Mouse (Mus musculus) central nervous system, embryonic 18 days (tissue): ENCODE data around the gene Txnip. TPM values are rescaled to one million over a fixed set of nuclear protein-coding genes. Genes with fewer than 3 reads are reported as not detected.

ENCODE experiments used
- polyA plus RNA-seq: library from polyadenylated mRNA; depleted of rRNA; stranded (reverse); fragments of >200 nt; gene quantifications from 2 replicates; pipeline ENCODE4 v1.2.3, GENCODE M21; 2012; rRNA removed

Txnip gene
- polyA plus RNA-seq: 99.8 and 117 TPM in 2 replicates

DNA sequence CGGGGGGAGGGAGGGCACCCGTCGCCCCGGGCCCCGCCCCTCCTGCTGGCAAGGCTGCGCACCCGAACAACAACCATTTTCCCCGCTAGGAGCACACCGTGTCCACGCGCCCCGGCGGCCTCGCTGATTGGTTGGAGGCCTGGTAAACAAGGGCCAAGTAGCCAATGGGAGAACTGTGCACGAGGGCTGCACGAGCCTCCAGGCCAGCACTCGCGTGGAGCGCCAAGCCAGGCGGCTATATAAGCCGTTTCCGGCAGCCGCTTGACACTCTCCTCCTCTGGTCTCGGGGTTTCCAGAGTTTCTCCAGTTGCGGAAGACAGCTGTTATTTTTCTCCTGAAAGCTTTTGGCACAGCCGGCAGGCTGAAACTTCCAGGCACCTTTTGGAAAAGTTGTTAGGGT lies at the start of gene Txnip:
Gene Txnip (plus strand): TSS at position 264 of the 400 bp plus-strand sequence.

DNA sequence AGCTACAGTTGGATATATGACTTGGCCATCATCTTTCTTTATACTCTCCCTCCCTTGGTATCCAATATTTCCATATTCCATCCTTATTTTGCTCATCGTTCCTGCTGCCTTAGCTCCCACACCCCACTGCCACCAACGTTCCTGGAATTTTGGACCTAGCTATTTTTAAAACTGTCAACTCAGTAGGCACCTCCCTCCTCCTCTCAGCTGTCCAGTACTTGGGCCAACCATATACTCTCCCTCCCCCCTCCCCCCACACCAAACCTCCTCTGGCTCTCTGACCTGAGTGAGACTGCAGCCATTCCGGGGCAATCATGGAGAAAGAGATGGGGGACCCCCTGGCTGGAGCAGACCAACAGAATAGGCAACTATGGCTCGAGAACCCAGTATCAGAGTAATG lies 32.8 kb upstream of the Txnip start, which contains the start of gene Hfe2:
Gene Hfe2 (plus strand): TSS at position 259 of the 400 bp plus-strand sequence.

DNA sequence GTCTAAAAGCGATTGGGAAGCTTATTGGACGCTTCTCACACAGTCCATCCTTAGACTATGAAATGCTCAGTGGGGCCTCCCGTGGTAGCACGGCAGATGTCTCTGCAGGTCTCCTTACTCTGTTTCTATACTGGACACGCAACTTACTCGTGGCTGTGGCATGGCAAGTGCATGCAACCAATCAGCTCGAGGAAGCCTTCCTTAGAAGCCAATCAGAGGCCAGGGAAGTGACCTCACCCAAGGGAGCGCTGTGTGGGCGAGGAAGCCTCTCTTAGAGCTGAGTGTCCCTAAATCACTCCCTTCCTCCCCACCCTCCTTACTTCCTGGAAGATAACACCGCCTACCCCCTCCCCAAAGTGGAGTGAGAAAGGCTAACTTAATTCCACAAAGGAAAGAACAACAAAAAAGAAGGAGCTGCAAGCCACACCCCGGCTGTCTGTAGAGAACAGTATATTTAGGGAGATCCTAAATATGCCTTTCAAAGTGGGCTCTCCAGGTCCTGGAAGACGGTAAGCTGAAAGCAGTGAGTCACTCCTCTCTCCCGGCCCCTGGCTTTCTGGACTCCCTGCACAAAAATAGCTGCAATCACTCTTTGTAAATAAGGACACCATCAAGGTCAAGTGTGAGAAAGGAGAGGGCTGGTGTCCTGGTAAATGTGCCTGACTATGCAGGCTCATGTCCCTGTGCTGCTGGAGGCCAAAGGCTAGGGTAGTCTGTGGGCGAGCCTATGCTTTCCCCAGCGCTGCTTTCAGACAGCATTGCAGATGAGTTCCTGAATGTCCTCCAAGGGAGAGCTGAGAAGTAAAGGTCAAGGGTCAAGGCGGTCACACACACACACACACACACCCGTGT lies 19.2 kb downstream of the Txnip start, which contains the start of gene Gm16253:
Gene Gm16253 (plus strand): TSS at position 295 of the 852 bp plus-strand sequence.

DNA sequence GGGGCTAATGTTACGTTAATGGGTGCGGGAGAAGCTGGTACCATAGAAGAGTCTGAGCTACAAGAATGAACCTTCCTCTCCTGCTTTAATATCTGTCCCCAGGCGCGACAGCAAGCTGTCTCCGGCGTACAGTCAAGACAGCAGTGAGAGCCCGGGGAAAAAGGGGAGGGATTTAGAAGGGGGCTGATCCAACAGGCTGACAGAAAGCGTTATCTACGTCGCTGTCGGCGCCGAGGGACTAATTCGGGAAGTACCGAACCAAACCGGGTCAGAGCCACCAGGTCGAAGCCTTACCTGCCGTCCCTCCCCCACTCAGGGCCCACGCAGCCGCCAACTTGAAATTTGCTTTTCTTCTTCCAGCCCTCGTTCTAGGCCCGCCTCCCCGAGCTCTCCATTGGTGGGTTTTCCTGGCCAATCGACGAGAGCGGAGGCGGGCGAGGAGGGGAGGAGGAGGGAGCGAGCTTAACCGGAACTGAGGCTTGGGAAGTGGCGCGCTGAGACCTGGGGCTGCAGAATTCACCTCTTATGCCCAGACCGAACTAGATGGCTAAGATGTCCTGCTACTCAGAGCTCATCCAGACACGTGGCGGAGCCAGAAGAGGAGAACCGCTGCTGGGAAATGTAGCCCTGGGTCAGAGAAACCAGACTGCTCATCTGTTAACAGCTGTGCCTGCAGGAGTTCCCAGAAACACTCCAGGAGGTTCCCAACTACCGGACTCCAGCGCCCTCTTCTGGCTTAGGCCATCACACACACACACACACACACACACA lies 36.2 kb downstream of the Txnip start, which contains the start of gene Polr3gl:
Gene Polr3gl (minus strand): TSS at position 392 of the 771 bp plus-strand sequence.

DNA sequence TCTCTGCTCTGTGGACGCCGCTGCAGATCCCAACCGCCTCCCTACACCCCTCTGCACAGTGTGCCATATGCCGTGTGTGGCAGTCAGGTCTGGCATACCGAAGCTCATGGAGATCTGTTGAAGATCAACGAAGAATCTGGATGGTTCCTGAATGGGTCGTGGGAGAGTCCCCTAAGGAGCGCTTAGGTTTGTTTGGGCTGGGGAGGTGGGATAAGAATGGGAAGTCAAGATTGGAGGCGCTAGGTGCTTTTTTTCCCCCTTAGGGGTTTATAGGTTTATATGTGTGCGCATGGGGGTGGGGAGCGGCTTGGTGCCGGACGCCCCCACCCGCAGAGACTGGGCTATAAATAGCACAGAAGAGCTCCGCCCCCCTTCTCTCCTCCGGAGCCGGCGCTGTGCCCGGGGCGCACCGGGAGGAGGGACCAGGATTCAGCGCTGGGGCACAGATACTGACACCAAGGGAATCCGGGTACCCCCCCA lies 38.5 kb downstream of the Txnip start, which contains the start of gene Ankrd34a:
Gene Ankrd34a (plus strand): TSS at position 409 of the 480 bp plus-strand sequence.

DNA sequence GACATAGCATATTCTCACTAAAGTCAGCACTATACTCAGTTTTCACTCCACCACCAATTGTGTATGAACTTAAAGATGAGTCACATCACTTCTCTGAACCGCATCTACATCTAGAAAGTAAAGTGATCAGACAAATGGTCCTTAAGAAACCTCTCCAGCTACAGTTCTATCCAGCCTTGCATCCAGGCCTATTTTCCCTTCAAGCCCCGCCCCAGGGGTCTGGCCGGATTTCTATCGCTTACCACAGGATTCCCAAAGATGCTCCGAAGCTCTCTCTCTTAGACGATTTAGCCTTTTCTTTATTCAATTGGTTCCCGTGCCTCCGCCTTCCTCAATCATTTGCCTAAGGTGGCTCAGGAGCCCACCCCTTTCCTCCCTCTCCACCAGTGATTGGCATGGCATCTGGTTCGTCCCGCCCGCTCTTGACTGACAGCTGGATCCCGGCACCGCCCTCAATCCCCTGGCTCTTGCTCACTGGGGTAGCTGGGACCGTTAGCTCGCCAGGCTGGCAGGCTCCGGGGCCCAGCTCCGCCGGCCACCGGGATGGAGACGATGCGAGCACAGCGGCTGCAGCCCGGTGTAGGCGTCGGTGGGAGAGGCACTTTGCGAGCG lies 43.0 kb downstream of the Txnip start, which contains the start of gene Lix1l:
Gene Lix1l (plus strand): TSS at position 511 of the 612 bp plus-strand sequence.

Other genes with a start within 250 kb of the Txnip start
- gene BC107364, start 105.7 kb upstream of the Txnip start, polyA plus RNA-seq: 0.07 TPM in 1 of 2 replicates, not detected in the other
- gene Hfe2, start 32.8 kb upstream of the Txnip start, polyA plus RNA-seq: 0.85 and 3.3 TPM in 2 replicates
- not detected in 2 replicates for gene Gm16253, start 19.0 kb downstream of the Txnip start, polyA plus RNA-seq
- 39.1 and 39.6 TPM in 2 replicates for gene Polr3gl, start 36.2 kb downstream of the Txnip start, polyA plus RNA-seq
- gene Ankrd34a, start 38.7 kb downstream of the Txnip start, polyA plus RNA-seq: 16.7 and 17.9 TPM in 2 replicates
- 76.4 and 83.1 TPM in 2 replicates for gene Lix1l, start 43.2 kb downstream of the Txnip start, polyA plus RNA-seq
- 46.9 and 50.6 TPM in 2 replicates for gene Rbm8a, start 72.0 kb downstream of the Txnip start, polyA plus RNA-seq
- gene Pex11b, start 77.4 kb downstream of the Txnip start, polyA plus RNA-seq: 60.0 and 60.8 TPM in 2 replicates
- 0.25 and 0.31 TPM in 2 replicates for gene Gm42957, start 77.5 kb downstream of the Txnip start, polyA plus RNA-seq
- gene Itga10, start 87.6 kb downstream of the Txnip start, polyA plus RNA-seq: 4.6 and 6.8 TPM in 2 replicates
- gene Ankrd35, start 112.2 kb downstream of the Txnip start, polyA plus RNA-seq: 6.0 and 6.9 TPM in 2 replicates
- gene Pias3, start 138.4 kb downstream of the Txnip start, polyA plus RNA-seq: 28.0 and 28.3 TPM in 2 replicates
- 8.0 and 9.7 TPM in 2 replicates for gene Nudt17, start 150.6 kb downstream of the Txnip start, polyA plus RNA-seq
- gene Polr3c, start 169.7 kb downstream of the Txnip start, polyA plus RNA-seq: 36.6 and 37.6 TPM in 2 replicates
- gene Rnf115, start 169.7 kb downstream of the Txnip start, polyA plus RNA-seq: 43.3 and 47.7 TPM in 2 replicates